In genomic region chr17:43265178-43265837, GRCm38 (mm10) we compare ENCODE assay signal across 8 mouse cellular contexts. TPM values are rescaled to one million over a fixed set of nuclear protein-coding genes. Genes with fewer than 3 reads are reported as not detected.
DNase-seq lines count a peak whose midpoint lies in the region; ATAC-seq lines count a peak whose summit lies in the region.

No protein-coding gene starts in this region.

- peak; percentile 89 for DNase-seq in ES-CJ7 (ENCODE audit: low read depth, low spot score)
- DNase-seq in forebrain, embryonic 14.5 days (ENCODE audit: low spot score) = peak; percentile 94
- DNase-seq in hindbrain, embryonic 11.5 days (ENCODE audit: low spot score) = peak; percentile 93
- peak; percentile 80 to 83 for DNase-seq in layer of hippocampus, postnatal 10 days (ENCODE audit: low spot score in 2 of 2)
- peak; percentile 82 for DNase-seq in lung, postnatal 10 days
- peak; percentile 65 for DNase-seq in ovary, postnatal 36 days (ENCODE audit: low spot score)
- DNase-seq in thymus, postnatal 14 days = peak; percentile 79

- peak overlapping the region; percentile 42 for H3K4me2 ChIP-seq in forebrain, embryonic 14.5 days (ENCODE audit: low read length)
- no peak overlapping the region for H3K4me2 ChIP-seq in hindbrain, embryonic 11.5 days (replicated peaks; ENCODE audit: low read depth, low read length)

- 22% methylated on average over 26 of the region's 26 CpGs for WGBS in forebrain, embryonic 14.5 days
- WGBS in hindbrain, embryonic 11.5 days = 28% methylated on average over 26 of the region's 26 CpGs

- H3K27me3 ChIP-seq in forebrain, embryonic 14.5 days (replicated peaks; ENCODE audit: control insufficient read depth, insufficient read depth, low read length) = no peaks in the 10 kb centered on the region
- no peaks in the 10 kb centered on the region for H3K27me3 ChIP-seq in hindbrain, embryonic 11.5 days (ENCODE audit: control insufficient read depth, insufficient read depth, low read length)

- H3K4me3 ChIP-seq in forebrain, embryonic 14.5 days (ENCODE audit: low read depth, low read length) = no peak overlapping the region
- no peak overlapping the region for H3K4me3 ChIP-seq in hindbrain, embryonic 11.5 days (ENCODE audit: low read depth, low read length)

- H3K9ac ChIP-seq in forebrain, embryonic 14.5 days (ENCODE audit: low read length) = no peak overlapping the region
- H3K9ac ChIP-seq in hindbrain, embryonic 11.5 days (ENCODE audit: low read depth, low read length) = no peak overlapping the region

- H3K36me3 ChIP-seq in forebrain, embryonic 14.5 days (ENCODE audit: control insufficient read depth, insufficient read depth, low read length) = no peaks in the 10 kb centered on the region
- H3K36me3 ChIP-seq in hindbrain, embryonic 11.5 days (ENCODE audit: control insufficient read depth, insufficient read depth, low read length) = no peaks in the 10 kb centered on the region

- 0 out of 2 replicates have a peak, but pooled peaks cover 2% of the 10 kb centered on the region for H3K9me3 ChIP-seq in forebrain, embryonic 14.5 days (replicated peaks; ENCODE audit: control insufficient read depth, low read length)
- no peaks in the 10 kb centered on the region for H3K9me3 ChIP-seq in hindbrain, embryonic 11.5 days (ENCODE audit: control insufficient read depth, low read length)

- no peaks in the 10 kb centered on the region for H3K4me1 ChIP-seq in forebrain, embryonic 14.5 days (ENCODE audit: control insufficient read depth, insufficient read depth, low read length)
- H3K4me1 ChIP-seq in hindbrain, embryonic 11.5 days (replicated peaks; ENCODE audit: control insufficient read depth, insufficient read depth, low read length) = no peaks in the 10 kb centered on the region

- peak; percentile 80 for ATAC-seq in cerebellum, adult (ENCODE audit: insufficient number of reproducible peaks, low FRiP score, low TSS enrichment)
- peak; percentile 90 for ATAC-seq in forebrain, embryonic 14.5 days
- peak; percentile 82 for ATAC-seq in hindbrain, embryonic 11.5 days (ENCODE audit: low FRiP score)

- H3K27ac ChIP-seq in forebrain, embryonic 14.5 days (ENCODE audit: low read depth, low read length) = no peak overlapping the region
- no peak overlapping the region for H3K27ac ChIP-seq in hindbrain, embryonic 11.5 days (ENCODE audit: low read depth, low read length)

RNA-seq across cellular contexts. Expression of gene Adgrf1, which starts 4.8 kb away (rescaled TPM):
- polyA plus RNA-seq in forebrain, embryonic 14.5 days (2014; fragmentation: Nextera tagmentation; extraction: Ambion mirVana) = not detected in 2 replicates
- polyA plus RNA-seq in hindbrain, embryonic 11.5 days (2014; fragmentation: Nextera tagmentation; extraction: Ambion mirVana) = not detected in 2 replicates
- total RNA-seq in layer of hippocampus, postnatal 10 days (2021) = under 1 TPM in 1 of 2 experiments, not detected in 1; 0.09 TPM
